Mouse (Mus musculus): ENCODE results near the gene Polr2l. TPM values are rescaled to one million over a fixed set of nuclear protein-coding genes. Genes with fewer than 3 reads are reported as not detected.
A peak's percentile ranks its signal among the peaks of the same experiment; 100 is the strongest.

The Polr2l gene
- polyA plus RNA-seq, 1 experiment from 2014 or later = 88.2 TPM

DNA sequence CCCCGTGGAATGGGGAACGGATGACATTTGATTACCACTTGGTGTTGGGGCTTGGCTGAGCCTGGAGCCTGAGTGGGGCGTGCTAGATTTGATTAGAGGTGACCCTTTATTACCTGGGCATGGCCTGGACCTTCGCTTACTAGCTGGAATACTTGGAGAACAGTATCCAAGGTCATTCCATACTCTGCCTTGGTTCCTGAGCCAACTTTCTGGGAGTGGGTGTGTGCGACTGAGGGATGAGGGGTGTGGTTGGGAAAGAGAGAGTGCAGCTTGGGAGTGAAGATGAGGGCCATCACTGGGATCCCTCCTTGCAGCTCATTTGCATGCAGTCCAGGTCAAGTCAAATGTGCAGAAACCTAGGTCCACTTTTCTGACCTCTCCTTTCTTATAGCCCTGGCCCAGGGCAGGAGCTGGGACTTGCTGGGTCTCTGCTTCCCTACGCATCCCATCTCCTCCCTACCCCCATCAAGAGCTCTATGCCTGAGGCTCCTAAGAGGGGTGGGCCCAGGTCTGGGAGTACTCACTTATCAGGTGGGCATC is 8.3 kb upstream of the Polr2l start:
- no peak overlapping the region for H3K27ac ChIP-seq
- H3K9ac ChIP-seq (replicated peaks) = no peak overlapping the region
- ATAC-seq = no peak
- peaks cover 17% of the 10 kb centered on the region for H3K27me3 ChIP-seq
- H3K36me3 ChIP-seq = no peaks in the 10 kb centered on the region
- H3K4me1 ChIP-seq (replicated peaks) = peaks cover 27% of the 10 kb centered on the region
- no peaks in the 10 kb centered on the region for H3K9me3 ChIP-seq
- H3K4me2 ChIP-seq (replicated peaks) = peak overlapping the region; percentile 92
- 0 out of 2 replicates have a peak overlapping the region, but pooled peaks have one; percentile 62 for H3K4me3 ChIP-seq (replicated peaks)
- 70% methylated on average over 6 of the region's 6 CpGs for WGBS

- 2% methylated on average over 11 of the region's 11 CpGs for WGBS
- ATAC-seq = no peak
- H3K27ac ChIP-seq = peak overlapping the region; percentile 56; the same call in 1 of the 2 replicates
These were observed 7.6 kb upstream of the Polr2l start for GRCm38 (mm10) chr7:141482531-141483024.

GRCm38 (mm10) chr7:141481498-141482401 is 6.8 kb upstream of the Polr2l start:
- H3K4me3 ChIP-seq (replicated peaks) = peak overlapping the region; percentile 62
- no peaks in the 10 kb centered on the region for H3K9me3 ChIP-seq
- WGBS = under 1% methylated on average over 80 of the region's 81 CpGs
- peaks cover 31% of the 10 kb centered on the region for H3K27me3 ChIP-seq
- peak overlapping the region; percentile 75 for H3K9ac ChIP-seq (replicated peaks)
- H3K4me1 ChIP-seq (replicated peaks) = peaks cover 29% of the 10 kb centered on the region
- no peaks in the 10 kb centered on the region for H3K36me3 ChIP-seq
- ATAC-seq = peak; percentile 73
- H3K4me2 ChIP-seq (replicated peaks) = peak overlapping the region; percentile 92
- peak overlapping the region; percentile 60 for H3K27ac ChIP-seq

More at GRCm38 (mm10) chr7:141482531-141483024, 7.6 kb upstream of the Polr2l start:
- Histone ChIP-seq H3K4me1 (replicated peaks) (peaks cover 27% of the 10 kb centered on the region), H3K9ac (replicated peaks) (peak overlapping the region; percentile 75), H3K9me3 (no peaks in the 10 kb centered on the region), H3K4me3 (replicated peaks) (peak overlapping the region; percentile 62), H3K4me2 (replicated peaks) (peak overlapping the region; percentile 92), H3K27me3 (peaks cover 23% of the 10 kb centered on the region), H3K36me3 (no peaks in the 10 kb centered on the region)

GRCm38 (mm10) chr7:141480842-141481497 is 6.0 kb upstream of the Polr2l start:
- Histone ChIP-seq H3K4me2 (replicated peaks) (peak overlapping the region; percentile 92), H3K27ac (no peak overlapping the region; the same call in 1 of the 2 replicates), H3K36me3 (no peaks in the 10 kb centered on the region), H3K27me3 (peaks cover 39% of the 10 kb centered on the region), H3K4me1 (replicated peaks) (peaks cover 35% of the 10 kb centered on the region), H3K9ac (replicated peaks) (peak overlapping the region; percentile 75; the same call in 1 of the 2 replicates), H3K9me3 (no peaks in the 10 kb centered on the region), H3K4me3 (replicated peaks) (peak overlapping the region; percentile 62)
- WGBS = 6% methylated on average over 10 of the region's 10 CpGs
- ATAC-seq = peak; percentile 55

GRCm38 (mm10) chr7:141478270-141478748 is 3.4 kb upstream of the Polr2l start:
- Histone ChIP-seq H3K4me2 (replicated peaks) (no peak overlapping the region), H3K4me1 (replicated peaks) (peaks cover 49% of the 10 kb centered on the region), H3K9ac (replicated peaks) (no peak overlapping the region), H3K36me3 (no peaks in the 10 kb centered on the region), H3K9me3 (no peaks in the 10 kb centered on the region), H3K27me3 (peaks cover 40% of the 10 kb centered on the region), H3K27ac (no peak overlapping the region), H3K4me3 (replicated peaks) (no peak overlapping the region)
- 76% methylated on average over 5 of the region's 5 CpGs for WGBS
- no peak for ATAC-seq

DNA sequence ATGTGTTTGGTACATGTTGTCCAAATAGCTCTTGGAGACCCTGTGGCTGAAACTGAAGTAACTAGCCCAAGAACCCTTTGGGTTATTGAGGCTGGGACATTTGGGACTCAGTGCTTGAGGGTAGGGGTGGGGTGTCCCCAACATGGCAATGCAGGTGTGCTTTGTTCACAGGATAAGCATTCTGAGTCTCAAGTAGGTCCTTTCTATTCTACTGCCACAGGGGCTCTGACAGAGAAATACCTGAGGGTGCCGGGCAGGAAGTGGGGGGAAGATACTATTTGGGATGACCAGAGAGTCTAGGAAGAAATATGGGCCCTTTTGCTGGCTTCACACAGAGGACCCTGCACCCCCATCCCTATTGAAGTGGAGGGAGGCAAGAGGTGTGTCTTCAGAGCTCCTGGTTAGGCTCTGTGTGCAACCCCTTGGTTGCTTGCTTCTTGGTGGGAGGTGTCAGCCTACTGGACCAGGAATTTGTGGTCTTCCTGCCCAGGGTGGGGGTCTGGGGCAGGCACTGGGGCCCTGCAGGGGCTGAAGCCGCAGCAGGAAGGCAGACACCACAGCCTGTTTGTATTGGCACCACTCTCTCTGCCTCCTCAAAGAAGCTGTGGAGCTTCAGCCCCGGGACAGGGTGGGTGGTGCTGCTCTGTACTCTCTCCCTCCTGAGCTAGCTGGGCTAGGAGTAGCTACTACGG is 2.8 kb upstream of the Polr2l start:
- H3K9me3 ChIP-seq = no peaks in the 10 kb centered on the region
- H3K4me1 ChIP-seq (replicated peaks) = peaks cover 45% of the 10 kb centered on the region
- no peak overlapping the region for H3K4me3 ChIP-seq (replicated peaks)
- H3K36me3 ChIP-seq = peaks cover 2% of the 10 kb centered on the region
- no peak overlapping the region for H3K27ac ChIP-seq
- peaks cover 34% of the 10 kb centered on the region for H3K27me3 ChIP-seq
- no peak overlapping the region for H3K4me2 ChIP-seq (replicated peaks)
- no peak overlapping the region for H3K9ac ChIP-seq (replicated peaks)
- 71% methylated on average over 4 of the region's 4 CpGs for WGBS
- no peak for ATAC-seq

DNA sequence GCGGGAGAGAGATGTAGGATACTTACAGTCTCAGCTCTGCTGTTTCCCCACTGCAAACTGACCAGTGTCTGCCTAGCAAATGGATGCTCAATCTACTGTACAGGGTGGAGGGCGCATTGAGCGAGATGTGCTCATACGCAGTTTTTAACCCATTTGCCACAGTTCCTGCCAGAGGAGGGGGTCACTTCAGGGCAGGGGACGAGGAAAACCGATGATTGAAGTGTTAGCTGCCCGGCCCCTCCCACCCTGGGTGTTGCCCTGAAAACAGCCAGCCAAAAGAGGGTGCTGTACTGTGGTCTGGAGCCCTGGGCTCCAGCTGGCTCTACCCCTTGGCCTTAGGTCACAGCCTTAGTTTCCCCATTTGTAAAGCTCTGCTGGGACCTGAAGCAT is 2.0 kb upstream of the Polr2l start:
- H3K36me3 ChIP-seq = peaks cover 10% of the 10 kb centered on the region
- no peak overlapping the region for H3K27ac ChIP-seq
- no peak for ATAC-seq
- peak overlapping the region; percentile 96 for H3K4me2 ChIP-seq (replicated peaks)
- 24% methylated on average over 7 of the region's 7 CpGs for WGBS
- H3K9me3 ChIP-seq = no peaks in the 10 kb centered on the region
- peaks cover 38% of the 10 kb centered on the region for H3K4me1 ChIP-seq (replicated peaks)
- no peak overlapping the region for H3K9ac ChIP-seq (replicated peaks)
- H3K4me3 ChIP-seq (replicated peaks) = no peak overlapping the region
- peaks cover 30% of the 10 kb centered on the region for H3K27me3 ChIP-seq

DNA sequence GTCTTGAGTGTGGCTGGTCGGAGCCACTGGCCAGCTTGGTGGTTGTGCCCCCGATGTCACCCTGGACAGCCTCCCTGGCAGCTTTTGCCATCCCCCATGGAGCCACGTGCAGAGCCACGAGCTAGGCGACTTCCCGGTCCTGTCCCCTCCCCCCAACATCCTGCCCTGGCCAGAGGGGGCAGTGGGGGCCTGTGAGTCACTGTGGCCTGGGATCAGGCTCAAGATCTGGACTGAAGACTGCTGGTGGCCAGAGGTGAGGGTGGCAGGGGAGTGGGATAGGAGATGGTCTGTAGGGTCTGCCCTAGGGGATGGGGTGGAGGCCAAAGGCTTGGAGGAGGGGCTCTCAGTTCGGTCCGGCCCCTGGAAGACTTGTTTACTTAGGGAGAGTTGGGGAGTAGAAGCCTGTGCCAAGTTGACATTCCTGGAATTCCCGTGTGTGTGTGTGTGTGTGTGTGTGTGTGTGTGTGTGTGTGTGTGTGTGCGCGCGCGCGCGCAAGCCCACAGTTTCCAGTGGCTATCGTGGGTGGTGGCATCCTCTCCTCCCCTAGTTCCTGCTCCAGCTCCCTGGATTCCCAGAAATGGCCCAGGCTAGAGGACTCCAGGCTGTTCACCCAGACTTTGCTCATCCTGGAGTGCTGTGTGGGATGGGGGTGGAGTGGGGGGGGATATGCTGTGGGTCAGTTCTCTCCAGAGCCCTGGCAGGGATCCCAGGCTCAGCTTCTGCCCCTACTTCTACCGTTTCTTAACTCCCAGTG is 1.5 kb upstream of the Polr2l start:
- Histone ChIP-seq H3K9ac (replicated peaks) (no peak overlapping the region), H3K27me3 (peaks cover 30% of the 10 kb centered on the region), H3K27ac (no peak overlapping the region), H3K4me3 (replicated peaks) (peak overlapping the region; percentile 86), H3K9me3 (no peaks in the 10 kb centered on the region), H3K4me2 (replicated peaks) (peak overlapping the region; percentile 96), H3K36me3 (peaks cover 14% of the 10 kb centered on the region), H3K4me1 (replicated peaks) (peaks cover 32% of the 10 kb centered on the region)
- 3% methylated on average over 11 of the region's 17 CpGs for WGBS
- 0 out of 2 replicates have a peak, but pooled peaks have one; percentile 15 for ATAC-seq

- Histone ChIP-seq H3K36me3 (peaks cover 20% of the 10 kb centered on the region), H3K27ac (no peak overlapping the region), H3K4me3 (replicated peaks) (peak overlapping the region; percentile 86), H3K4me1 (replicated peaks) (peaks cover 26% of the 10 kb centered on the region), H3K4me2 (replicated peaks) (peak overlapping the region; percentile 96), H3K9ac (replicated peaks) (peak overlapping the region; percentile 84), H3K9me3 (no peaks in the 10 kb centered on the region), H3K27me3 (peaks cover 30% of the 10 kb centered on the region)
- 3% methylated on average over 12 of the region's 12 CpGs for WGBS
- ATAC-seq = no peak; the same call in 1 of the 2 replicates
These were observed 850 bp upstream of the Polr2l start for GRCm38 (mm10) chr7:141475805-141476158.

DNA sequence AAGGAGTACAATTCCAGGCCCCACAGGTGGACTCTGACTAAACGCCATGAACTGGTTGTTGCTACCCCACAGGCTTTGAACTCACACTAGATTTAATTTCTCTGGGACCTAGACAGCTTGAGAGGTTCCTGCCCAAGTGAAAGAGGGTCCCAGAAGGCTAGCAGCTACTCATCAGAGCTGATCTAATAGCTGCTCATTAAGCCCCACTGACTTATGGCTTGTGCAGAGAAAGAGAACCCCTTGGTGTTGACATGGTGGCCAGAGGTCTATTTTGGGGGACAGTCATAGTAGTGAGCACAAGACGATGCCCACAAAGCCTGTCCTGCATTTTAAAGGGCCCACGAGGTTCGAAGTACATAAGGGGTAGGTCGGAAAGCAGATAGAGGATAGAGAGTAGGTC is 772 bp downstream of the Polr2l start:
- Histone ChIP-seq H3K27ac (no peak overlapping the region), H3K4me1 (replicated peaks) (peaks cover 38% of the 10 kb centered on the region), H3K9me3 (no peaks in the 10 kb centered on the region), H3K36me3 (peaks cover 31% of the 10 kb centered on the region), H3K4me3 (replicated peaks) (peak overlapping the region; percentile 86), H3K4me2 (replicated peaks) (peak overlapping the region; percentile 96), H3K9ac (replicated peaks) (peak overlapping the region; percentile 84), H3K27me3 (peaks cover 26% of the 10 kb centered on the region)
- WGBS = 15% methylated on average over 5 of the region's 5 CpGs
- no peak for ATAC-seq

GRCm38 (mm10) chr7:141472763-141473162 is 2.2 kb downstream of the Polr2l start:
- Histone ChIP-seq H3K4me1 (replicated peaks) (peaks cover 51% of the 10 kb centered on the region), H3K27ac (no peak overlapping the region), H3K27me3 (peaks cover 22% of the 10 kb centered on the region), H3K36me3 (peaks cover 31% of the 10 kb centered on the region), H3K9ac (replicated peaks) (no peak overlapping the region), H3K4me2 (replicated peaks) (no peak overlapping the region), H3K4me3 (replicated peaks) (no peak overlapping the region), H3K9me3 (no peaks in the 10 kb centered on the region)
- WGBS = 93% methylated on average over 6 of the region's 6 CpGs
- no peak for ATAC-seq

All from midbrain, embryonic 13.5 days (tissue).